Mouse (Mus musculus) myocyte (in vitro differentiated cells): ENCODE measurements around the gene Ahcyl1. TPM values are rescaled to one million over a fixed set of nuclear protein-coding genes. Genes with fewer than 3 reads are reported as not detected.
"Not testable (repeated sequence)": the region's sequence is repeated elsewhere in the genome, so short reads cannot be mapped to it uniquely, and the experiment has no call there.

Experiments
- H3K27me3 ChIP-seq: one replicate; pipeline ENCODE4 v1.6.1; 2011; ENCODE audit not compliant: control insufficient read depth, insufficient read depth, insufficient read length
- H3K36me3 ChIP-seq: one replicate; pipeline ENCODE4 v1.6.1; 2011; ENCODE audit not compliant: control insufficient read depth, insufficient read depth
- H3K4me2 ChIP-seq: one replicate; pipeline ENCODE4 v1.6.1; 2011; ENCODE audit warnings: low read depth, control low read depth
- H3K4me3 ChIP-seq: one replicate; pipeline ENCODE4 v1.5.1; 2011; ENCODE audit warnings: mild to moderate bottlenecking, control low read depth, moderate library complexity
- H3K79me2 ChIP-seq: one replicate; pipeline ENCODE4 v1.6.1; 2011; ENCODE audit not compliant: control insufficient read depth, insufficient read depth
- H3ac ChIP-seq: one replicate; pipeline ENCODE4 v1.6.1; 2011; ENCODE audit not compliant: control insufficient read depth, insufficient read length
- CEBPB ChIP-seq: IDR thresholded peaks from 2 replicates; pipeline ENCODE4 v1.6.1; 2011; ENCODE audit warnings: mild to moderate bottlenecking, moderate library complexity; ENCODE audit not compliant: poor library complexity, insufficient read depth, severe bottlenecking
- E2F4 ChIP-seq: IDR thresholded peaks from one replicate; pipeline ENCODE4 v1.6.1; 2011; ENCODE audit warnings: mild to moderate bottlenecking, control low read depth, moderate library complexity; ENCODE audit not compliant: insufficient read depth
- MYOD1 ChIP-seq, 3 experiments: IDR thresholded peaks; one replicate each; pipeline ENCODE4 v1.6.1; 2011; ENCODE audit warnings: control low read depth in 2 of 3, low read depth in 2 of 3, mild to moderate bottlenecking in 2 of 3, moderate library complexity in 1 of 3; ENCODE audit not compliant: insufficient read length in 2 of 3, control insufficient read depth in 1 of 3
- MYOG ChIP-seq, 3 experiments: IDR thresholded peaks; one replicate each; pipeline ENCODE4 v1.6.1; 2011; ENCODE audit warnings: control low read depth in 2 of 3, low read depth in 2 of 3, mild to moderate bottlenecking in 2 of 3; ENCODE audit not compliant: insufficient read length in 2 of 3, control insufficient read depth in 1 of 3, insufficient read depth in 1 of 3
- POLR2AphosphoS2 ChIP-seq: IDR thresholded peaks from one replicate; pipeline ENCODE4 v1.6.1; 2011; ENCODE audit warnings: low read depth, control low read depth; ENCODE audit not compliant: insufficient read length
- REST ChIP-seq: IDR thresholded peaks from one replicate; pipeline ENCODE4 v1.6.1; 2011; ENCODE audit warnings: mild to moderate bottlenecking, control low read depth, moderate library complexity; ENCODE audit not compliant: insufficient read depth, insufficient read length
- TCF12 ChIP-seq: IDR thresholded peaks from one replicate; pipeline ENCODE4 v1.6.1; 2011; ENCODE audit warnings: mild to moderate bottlenecking, control low read depth; ENCODE audit not compliant: poor library complexity, insufficient read depth, severe bottlenecking
- TCF3 ChIP-seq: IDR thresholded peaks from one replicate; pipeline ENCODE4 v1.6.1; 2011; ENCODE audit warnings: low read depth, control low read depth; ENCODE audit not compliant: insufficient read length
- polyA plus RNA-seq: library from polyadenylated mRNA; unstranded; fragments of >200 nt; fragmentation: generic; extraction: Trizol; gene quantifications from one replicate; pipeline ENCODE4 v1.2.1, GENCODE M21; 2012; ENCODE audit warnings: missing spikeins

The Ahcyl1 gene
- polyA plus RNA-seq, 1 experiment, result 51.0 TPM

DNA sequence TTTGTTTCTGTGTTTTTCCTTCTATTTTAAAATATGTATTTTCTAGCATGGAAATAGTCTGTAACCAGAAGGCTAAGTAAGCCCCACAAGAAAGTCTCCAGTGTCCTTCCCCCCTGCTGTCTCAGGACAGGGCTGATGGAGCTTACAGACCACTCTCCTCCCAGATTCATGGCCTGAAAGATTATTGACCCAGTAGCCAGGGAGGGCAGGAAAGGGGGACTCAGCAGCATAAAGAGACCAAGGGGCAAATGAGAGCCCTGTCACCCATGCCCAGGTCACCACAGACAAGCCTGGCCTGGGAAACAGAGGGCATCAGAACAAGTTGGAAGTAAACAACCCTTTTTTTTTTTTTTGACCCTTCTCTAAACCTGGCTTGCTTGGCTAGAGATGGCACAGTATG, 45.0 kb upstream of the Ahcyl1 start:
- Histone ChIP-seq H3K79me2 (no peaks in the 10 kb centered on the region), H3K4me2 (peak overlapping the region; percentile 58), H3K36me3 (peaks cover 31% of the 10 kb centered on the region), H3K27me3 (no peaks in the 10 kb centered on the region), H3K4me3 (no peak overlapping the region), H3ac (no peak overlapping the region)
- TF ChIP-seq POLR2AphosphoS2 (peak; percentile 43), CEBPB (no peak)

DNA sequence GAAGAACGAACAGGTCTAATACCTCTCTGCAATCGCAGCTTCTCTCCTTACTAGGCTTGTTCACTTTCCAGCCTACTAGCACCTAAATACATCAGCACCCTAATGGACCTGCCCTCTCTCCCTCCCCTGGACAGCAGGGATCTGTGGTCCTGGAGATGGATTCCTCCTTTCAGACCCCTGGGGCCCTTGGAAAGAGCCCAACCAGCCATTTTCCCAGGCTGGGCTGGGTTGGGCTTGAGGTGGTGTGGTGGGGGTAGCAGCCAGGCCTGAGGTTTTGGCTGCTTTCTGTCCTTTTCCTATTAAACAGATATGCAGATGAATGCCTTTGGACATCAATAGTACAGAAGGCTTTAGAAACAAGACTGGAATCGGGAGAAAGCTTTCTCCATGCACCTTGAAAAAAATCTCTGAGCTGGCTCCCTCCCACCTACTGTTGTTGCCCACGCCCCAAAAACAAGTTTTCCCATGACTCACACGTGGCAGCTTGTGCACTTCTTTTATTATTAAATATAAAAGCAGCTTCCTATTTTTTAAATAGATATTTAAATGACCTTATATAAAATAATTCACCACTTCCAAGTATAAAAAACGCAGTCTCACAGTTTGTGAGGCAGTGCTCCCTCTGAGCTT, 44.3 kb upstream of the Ahcyl1 start:
- Histone ChIP-seq H3K79me2 (no peaks in the 10 kb centered on the region), H3K27me3 (no peaks in the 10 kb centered on the region), H3K4me2 (peak overlapping the region; percentile 58), H3K4me3 (no peak overlapping the region), H3K36me3 (peaks cover 25% of the 10 kb centered on the region), H3ac (no peak overlapping the region)
- no peak for TF ChIP-seq TCF12
- no peak for TF ChIP-seq MYOG (IDR thresholded peaks at IDR 0.05; ENCODE audit: control insufficient read depth in 1 of 3, insufficient read depth in 1 of 3, insufficient read length in 2 of 3, low read depth in 2 of 3)
- no peak for TF ChIP-seq CEBPB
- peak; percentile 86 for TF ChIP-seq POLR2AphosphoS2

DNA sequence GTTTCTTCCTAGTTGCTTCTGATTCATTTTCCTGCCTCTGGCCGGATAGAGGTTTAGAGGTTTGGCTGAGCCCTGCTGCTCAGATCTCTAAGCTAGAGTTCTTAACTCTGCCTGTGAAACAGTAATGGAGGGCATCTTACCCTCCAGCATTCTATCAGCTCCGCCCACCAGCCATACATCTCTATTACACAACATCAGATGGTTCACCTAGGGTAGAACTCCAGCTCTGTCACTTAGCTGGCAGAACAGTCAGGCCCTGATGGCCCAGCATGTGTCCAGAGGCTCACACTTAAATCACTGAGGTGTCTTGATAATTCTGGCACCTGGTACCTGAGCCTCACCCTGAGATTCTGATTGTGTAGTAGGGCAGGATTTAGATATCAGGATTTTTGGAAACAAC, 43.6 kb upstream of the Ahcyl1 start:
- Histone ChIP-seq H3K4me3 (no peak overlapping the region), H3ac (no peak overlapping the region), H3K36me3 (peaks cover 18% of the 10 kb centered on the region), H3K79me2 (no peaks in the 10 kb centered on the region), H3K4me2 (peak overlapping the region; percentile 58), H3K27me3 (no peaks in the 10 kb centered on the region)
- TF ChIP-seq MYOG (IDR thresholded peaks at IDR 0.05; ENCODE audit: control insufficient read depth in 1 of 3, insufficient read depth in 1 of 3, insufficient read length in 2 of 3, low read depth in 2 of 3), result no peak
- 0 out of 2 replicates have a peak, but pooled peaks have one; percentile 13 for TF ChIP-seq CEBPB
- TF ChIP-seq POLR2AphosphoS2, result peak; percentile 77
- TF ChIP-seq E2F4, result no peak

- no peak overlapping the region for H3ac ChIP-seq
- peaks cover 14% of the 10 kb centered on the region for H3K36me3 ChIP-seq
- peak overlapping the region; percentile 58 for H3K4me2 ChIP-seq
- H3K4me3 ChIP-seq, result no peak overlapping the region
- TF ChIP-seq E2F4 (no peak), MYOG (IDR thresholded peaks at IDR 0.05; ENCODE audit: control insufficient read depth in 1 of 3, insufficient read depth in 1 of 3, insufficient read length in 2 of 3, low read depth in 2 of 3) (peak in 2 of 3 experiments; percentile 20 to 71), POLR2AphosphoS2 (peak; percentile 51), MYOD1 (IDR thresholded peaks at IDR 0.05; ENCODE audit: control insufficient read depth in 1 of 3, insufficient read length in 2 of 3, low read depth in 2 of 3) (peak in 1 of 3 experiments; percentile 41)
- H3K27me3 ChIP-seq, result no peaks in the 10 kb centered on the region
- no peaks in the 10 kb centered on the region for H3K79me2 ChIP-seq
These were observed 43.1 kb upstream of the Ahcyl1 start for GRCm38 (mm10) chr3:107739456-107739855.

DNA sequence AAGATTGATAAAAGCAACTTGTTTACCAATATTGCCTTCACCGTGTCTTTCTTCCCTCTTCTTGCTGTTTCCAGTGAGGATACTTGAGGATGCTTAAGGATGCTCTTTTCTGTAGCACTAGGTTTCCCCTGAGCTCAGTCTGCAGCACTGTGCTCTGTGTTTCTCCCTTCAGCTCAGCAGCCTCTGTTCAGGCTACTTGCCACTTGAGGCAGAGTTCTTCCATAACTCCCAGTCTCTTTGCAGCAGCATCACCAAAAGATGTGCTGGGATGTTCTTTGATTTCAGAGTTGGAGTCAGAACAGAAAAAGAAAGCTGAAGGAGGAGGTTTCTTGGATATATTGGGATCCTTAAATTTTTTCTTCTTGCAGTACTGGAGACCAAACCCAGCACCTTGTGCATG, 42.3 kb upstream of the Ahcyl1 start:
- no peaks in the 10 kb centered on the region for H3K79me2 ChIP-seq
- TF ChIP-seq POLR2AphosphoS2 (peak; percentile 56), MYOG (IDR thresholded peaks at IDR 0.05; ENCODE audit: control insufficient read depth in 1 of 3, insufficient read depth in 1 of 3, insufficient read length in 2 of 3, low read depth in 2 of 3) (no peak)
- no peak overlapping the region for H3ac ChIP-seq
- peaks cover 8% of the 10 kb centered on the region for H3K36me3 ChIP-seq
- no peak overlapping the region for H3K4me3 ChIP-seq
- no peaks in the 10 kb centered on the region for H3K27me3 ChIP-seq
- H3K4me2 ChIP-seq, result no peak overlapping the region

DNA sequence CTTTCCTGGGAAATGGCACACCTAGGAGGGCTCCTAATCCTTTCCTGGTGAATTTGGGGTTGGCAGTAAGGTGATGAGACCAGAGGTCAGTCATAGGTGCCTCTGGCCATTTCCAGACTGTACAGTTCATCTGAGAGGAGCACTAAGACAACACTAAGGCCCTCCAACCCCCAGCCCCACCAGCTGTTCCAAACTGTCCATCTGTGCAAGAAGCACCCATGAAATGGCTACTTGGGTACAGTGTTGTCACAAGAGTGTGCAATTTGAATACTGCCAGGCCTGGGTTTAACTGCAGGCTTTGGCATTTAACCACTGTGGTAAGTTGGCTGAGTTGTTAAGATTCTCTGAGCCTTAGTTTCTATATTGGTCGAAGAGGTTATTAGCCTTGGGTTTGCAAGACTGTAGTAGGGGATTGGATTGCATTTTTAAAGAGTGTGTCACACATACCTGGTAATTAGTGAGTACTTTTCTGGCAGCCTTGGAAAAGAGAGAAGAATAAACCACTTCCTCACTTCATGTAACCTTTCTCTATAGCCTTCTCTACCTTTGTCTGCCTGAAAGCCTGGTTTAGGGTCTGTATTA, 41.3 kb upstream of the Ahcyl1 start:
- no peaks in the 10 kb centered on the region for H3K79me2 ChIP-seq
- H3K36me3 ChIP-seq, result peaks cover 8% of the 10 kb centered on the region
- no peak overlapping the region for H3K4me3 ChIP-seq
- H3ac ChIP-seq, result no peak overlapping the region
- peak overlapping the region; percentile 26 for H3K4me2 ChIP-seq
- TF ChIP-seq MYOG (IDR thresholded peaks at IDR 0.05; ENCODE audit: control insufficient read depth in 1 of 3, insufficient read depth in 1 of 3, insufficient read length in 2 of 3, low read depth in 2 of 3), result peak in 1 of 3 experiments; percentile 61
- TF ChIP-seq REST, result no peak
- TF ChIP-seq TCF12, result no peak
- TF ChIP-seq MYOD1 (IDR thresholded peaks at IDR 0.05; ENCODE audit: control insufficient read depth in 1 of 3, insufficient read length in 2 of 3, low read depth in 2 of 3), result peak in 2 of 3 experiments; percentile 77 to 86
- TF ChIP-seq TCF3, result no peak
- H3K27me3 ChIP-seq, result no peaks in the 10 kb centered on the region

DNA sequence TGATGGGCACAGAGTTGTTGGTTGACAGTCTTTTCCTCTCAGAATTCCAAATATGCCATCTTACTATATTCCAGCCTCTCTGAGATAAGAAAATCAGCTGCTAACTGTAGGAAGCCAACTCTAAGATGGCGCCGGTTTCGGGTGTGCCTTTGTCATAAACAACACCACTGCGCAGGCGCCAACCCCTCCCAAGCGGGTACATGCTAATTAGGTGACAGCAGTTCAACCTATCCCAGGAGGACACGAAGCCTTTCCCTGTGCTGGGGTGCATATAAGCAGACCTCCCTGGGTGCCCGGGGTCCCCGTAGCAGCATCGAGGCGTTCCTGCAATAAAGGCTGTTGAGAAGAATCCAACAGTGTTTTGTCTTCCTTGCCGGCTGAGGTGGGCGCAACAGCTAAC, 39.3 kb upstream of the Ahcyl1 start:
- H3K4me3 ChIP-seq, H3ac ChIP-seq, H3K36me3 ChIP-seq, H3K27me3 ChIP-seq, H3K4me2 ChIP-seq, H3K79me2 ChIP-seq: not testable (repeated sequence)
